ENCODE assay signal across 13 mouse cellular contexts in the genomic region with DNA sequence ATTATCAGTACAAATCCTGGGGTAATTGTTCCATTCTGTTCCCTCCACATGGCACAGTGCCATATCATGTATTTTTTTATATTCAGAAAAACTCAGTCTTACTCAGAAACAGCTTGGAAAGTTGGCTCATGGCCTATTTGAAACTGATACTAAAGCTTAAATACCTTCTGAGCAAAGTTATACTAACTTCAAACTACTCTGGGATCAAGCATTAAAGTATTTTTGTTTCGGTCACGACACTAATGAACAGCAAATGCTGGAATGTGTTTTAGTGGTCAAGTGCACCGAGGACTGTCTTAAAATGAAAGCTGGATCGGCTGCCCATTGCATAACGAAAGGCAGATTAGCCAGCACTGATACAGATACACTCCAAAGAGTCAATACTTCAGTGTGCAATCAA. TPM values are rescaled to one million over a fixed set of nuclear protein-coding genes. Genes with fewer than 3 reads are reported as not detected.
DNase-seq lines count a peak whose midpoint lies in the region; ATAC-seq and TF ChIP-seq lines count a peak whose summit lies in the region.
"Had no signal": no experiment of that assay in that cellular context is flagged by ENCODE, and none has a peak within 500 bp of the region (broad histone marks: within the 10 kb centered on the region; RNA-seq: fewer than 3 reads in every experiment).

No protein-coding gene starts in this region.

- no peak for TF ChIP-seq POLR2A in kidney, adult 2 months (IDR thresholded peaks at IDR 0.05; ENCODE audit: low read depth, low read length)
- no peak for TF ChIP-seq POLR2A in brain, embryonic 14.5 days (IDR thresholded peaks at IDR 0.05; ENCODE audit: borderline replicate concordance, extremely low read depth, insufficient read depth, insufficient read length, poor library complexity, severe bottlenecking)

- no peak for TF ChIP-seq CTCF in kidney, adult 2 months (conservative IDR thresholded peaks at IDR 0.05; ENCODE audit: insufficient read depth, insufficient read length, low read depth, low read length)
- TF ChIP-seq CTCF in brain, embryonic 14.5 days (IDR thresholded peaks at IDR 0.05; ENCODE audit: borderline replicate concordance, extremely low read depth, insufficient read depth, insufficient read length) = no peak

- H3K4me1 ChIP-seq in kidney, adult 2 months (ENCODE audit: control insufficient read depth, insufficient read depth, low read length) = no peaks in the 10 kb centered on the region
- H3K4me1 ChIP-seq in kidney, embryonic 14.5 days (ENCODE audit: control insufficient read depth, insufficient read depth, low read length) = peaks cover 30% of the 10 kb centered on the region
- peaks cover 84% of the 10 kb centered on the region for H3K4me1 ChIP-seq in limb, embryonic 13.5 days

- H3K27ac ChIP-seq in kidney, adult 2 months (ENCODE audit: insufficient read depth, low read depth, low read length) = no peak overlapping the region
- H3K27ac ChIP-seq in kidney, embryonic 14.5 days (ENCODE audit: low read depth, low read length) = no peak overlapping the region
- H3K27ac ChIP-seq in limb, embryonic 13.5 days = peak overlapping the region; percentile 73

- H3K4me3 ChIP-seq in kidney, adult 2 months (ENCODE audit: insufficient read depth, low read depth, low read length) = no peak overlapping the region
- H3K4me3 ChIP-seq in kidney, embryonic 14.5 days (ENCODE audit: low read length) = no peak overlapping the region
- no peak overlapping the region for H3K4me3 ChIP-seq in limb, embryonic 13.5 days

- WGBS in kidney, adult 2 months = 49% methylated on average over 5 of the region's 5 CpGs
- 69% methylated on average over 5 of the region's 5 CpGs for WGBS in kidney, embryonic 14.5 days
- WGBS in limb, embryonic 13.5 days = 12% methylated on average over 5 of the region's 5 CpGs

- H3K9me3 ChIP-seq in kidney, embryonic 14.5 days (ENCODE audit: control insufficient read depth, low read length) = no peaks in the 10 kb centered on the region
- H3K9me3 ChIP-seq in limb, embryonic 13.5 days = no peaks in the 10 kb centered on the region

- H3K27me3 ChIP-seq in kidney, adult 2 months (replicated peaks; ENCODE audit: control insufficient read depth, insufficient read depth, low read length) = no peaks in the 10 kb centered on the region
- no peaks in the 10 kb centered on the region for H3K27me3 ChIP-seq in kidney, embryonic 14.5 days (ENCODE audit: control insufficient read depth, insufficient read depth, low read length)
- no peaks in the 10 kb centered on the region for H3K27me3 ChIP-seq in limb, embryonic 13.5 days

- ATAC-seq in kidney, embryonic 14.5 days (ENCODE audit: low FRiP score, low TSS enrichment) = no peak
- ATAC-seq in limb, embryonic 13.5 days (ENCODE audit: low FRiP score, low read depth) = peak; percentile 24; the same call in 1 of the 2 replicates
- ATAC-seq: inflammation-experienced regulatory T-cells, adult 6 months had no signal

- H3K9ac ChIP-seq in kidney, embryonic 14.5 days (ENCODE audit: low read depth, low read length) = no peak overlapping the region
- no peak overlapping the region for H3K9ac ChIP-seq in limb, embryonic 13.5 days

- no peaks in the 10 kb centered on the region for H3K36me3 ChIP-seq in kidney, adult 2 months (ENCODE audit: control insufficient read depth, insufficient read depth, low read length)
- H3K36me3 ChIP-seq in kidney, embryonic 14.5 days (ENCODE audit: control insufficient read depth, insufficient read depth, low read length) = no peaks in the 10 kb centered on the region
- H3K36me3 ChIP-seq in limb, embryonic 13.5 days = 0 out of 2 replicates have a peak, but pooled peaks cover 4% of the 10 kb centered on the region

- DNase-seq in kidney, adult 2 months = peak; percentile 12
- DNase-seq in NIH3T3 (ENCODE audit: low read depth) = peak; percentile 88
- DNase-seq in brain, embryonic 14.5 days (ENCODE audit: low read depth) = peak; percentile 37
- no peak for DNase-seq in urinary bladder, postnatal 14 days (ENCODE audit: low spot score)
- DNase-seq in adrenal gland, adult 18-20 months (ENCODE audit: low spot score in 2 of 2) = no peak
- no peak for DNase-seq in retina, embryonic 14.5 days (ENCODE audit: low spot score)
- DNase-seq: cerebellum, adult 9-10 months; kidney, postnatal 10 days; right cerebral cortex, adult 18-20 months had no signal

- no peak overlapping the region for H3K4me2 ChIP-seq in kidney, embryonic 14.5 days (replicated peaks; ENCODE audit: low read depth, low read length)
- H3K4me2 ChIP-seq in limb, embryonic 13.5 days (replicated peaks) = 0 out of 2 replicates have a peak overlapping the region, but pooled peaks have one; percentile 19
- H3K4me2 ChIP-seq: liver, embryonic 11.5 days had no signal

RNA-seq across cellular contexts. Expression of a gene that starts 27.2 kb away (rescaled TPM):
- polyA plus RNA-seq in kidney, adult 2 months (2012; rRNA removed) = 5.5 and 5.9 TPM in 2 replicates
- 9.6 and 16.9 TPM in 2 replicates for polyA plus RNA-seq in kidney, embryonic 14.5 days (2014; fragmentation: Nextera tagmentation; extraction: Ambion mirVana)
- 11.1 and 15.6 TPM in 2 replicates for polyA plus RNA-seq in brain, embryonic 14.5 days (2012; rRNA removed)
- 29.3 and 34.0 TPM in 2 replicates for polyA plus RNA-seq in limb, embryonic 13.5 days (2015; fragmentation: Nextera tagmentation; extraction: Ambion mirVana)
- 10 to 100 TPM; 11.5 to 12.7 TPM for total RNA-seq in adrenal gland, adult 18-20 months (2021)

Comparison
In these comparisons a context has a peak if more than half of its experiments do, and no peak if none do; other contexts are left out.
1. DNase-seq: peak in kidney, adult 2 months (single experiment), NIH3T3 (single experiment) and brain, embryonic 14.5 days (single experiment); none in urinary bladder, postnatal 14 days (single experiment), adrenal gland, adult 18-20 months (0 of 2) and retina, embryonic 14.5 days (single experiment).